Mouse (Mus musculus) forebrain, embryonic 11.5 days (tissue): Measurements from ENCODE around the gene Ifih1. TPM values are rescaled to one million over a fixed set of nuclear protein-coding genes. Genes with fewer than 3 reads are reported as not detected.

ENCODE experiments used
- ATAC-seq: fragments of 200-750 bp; cut with Nextera tagmentation; replicated peaks from 2 replicates; pipeline ENCODE4 v1.8.0; 2017; ENCODE audit warnings: moderate TSS enrichment; ENCODE audit not compliant: low FRiP score
- DNase-seq: peaks from one replicate; pipeline ENCODE4 v3.0.0-alpha.2; 2017; ENCODE audit warnings: low spot score
- H3K27ac ChIP-seq: fragments of 300-500 bp; sonication (generic); 2 replicates; pipeline ENCODE4 v1.5.1; 2014; ENCODE audit warnings: low read depth, low read length
- H3K27me3 ChIP-seq: fragments of 300-500 bp; sonication (generic); 2 replicates; pipeline ENCODE4 v1.6.1; 2014; ENCODE audit warnings: mild to moderate bottlenecking, low read length, mixed read lengths; ENCODE audit not compliant: control insufficient read depth, insufficient read depth
- H3K36me3 ChIP-seq: fragments of 300-500 bp; sonication (generic); 2 replicates; pipeline ENCODE4 v1.6.1; 2014; ENCODE audit warnings: mild to moderate bottlenecking, low read length, moderate library complexity, mixed read lengths; ENCODE audit not compliant: control insufficient read depth, insufficient read depth
- H3K4me1 ChIP-seq: fragments of 300-500 bp; sonication (generic); replicated peaks from 2 replicates; pipeline ENCODE4 v1.6.1; 2014; ENCODE audit warnings: low read length, mixed read lengths; ENCODE audit not compliant: control insufficient read depth, insufficient read depth
- H3K4me2 ChIP-seq: fragments of 300-500 bp; sonication (generic); 2 replicates; pipeline ENCODE4 v1.6.1; 2014; ENCODE audit warnings: low read depth, mild to moderate bottlenecking, low read length, moderate library complexity, mixed read lengths; ENCODE audit not compliant: severe bottlenecking
- H3K4me3 ChIP-seq: fragments of 300-500 bp; sonication (generic); 2 replicates; pipeline ENCODE4 v1.5.1; 2014; ENCODE audit warnings: low read depth, low read length
- H3K9ac ChIP-seq: fragments of 300-500 bp; sonication (generic); 2 replicates; pipeline ENCODE4 v1.6.1; 2014; ENCODE audit warnings: low read length
- H3K9me3 ChIP-seq: fragments of 300-500 bp; sonication (generic); 2 replicates; pipeline ENCODE4 v1.6.1; 2016; ENCODE audit warnings: low read length, mixed read lengths; ENCODE audit not compliant: control insufficient read depth
- WGBS: fragments of 180-500 bp; shearing (Covaris S2); extraction: QIAGEN DNeasy Blood & Tissue Kit; methylation state at CpG from one replicate; pipeline ENCODE4 v1.1.7; 2014; 5-methylcytosine and 5-hydroxymethylcytosine counted together
- polyA plus RNA-seq: library from polyadenylated mRNA; unstranded; fragments of >200 nt; fragmentation: Nextera tagmentation; extraction: Ambion mirVana; gene quantifications from 2 replicates; pipeline ENCODE4 v1.2.1, GENCODE M21; 2014

The Ifih1 gene
- 1.1 and 1.5 TPM in 2 replicates for polyA plus RNA-seq

- Histone ChIP-seq H3K27me3 (no peaks in the 10 kb centered on the region), H3K36me3 (no peaks in the 10 kb centered on the region), H3K4me2 (peak within 1 kb of the TSS; percentile 70), H3K27ac (no peak within 1 kb of the TSS), H3K9me3 (no peaks in the 10 kb centered on the region), H3K4me3 (peak within 1 kb of the TSS; percentile 42), H3K9ac (peak within 1 kb of the TSS; percentile 60), H3K4me1 (no peaks in the 10 kb centered on the region; the same call in 1 of the 2 replicates)
- under 1% methylated on average over 30 of the region's 30 CpGs for WGBS
- DNase-seq (peak; percentile 83), ATAC-seq (peak; percentile 89)
These were observed at the start of gene Ifih1 for GRCm38 (mm10) chr2:62646014-62646645. Ifih1 (minus strand) TSS chr2:62646255.

DNA sequence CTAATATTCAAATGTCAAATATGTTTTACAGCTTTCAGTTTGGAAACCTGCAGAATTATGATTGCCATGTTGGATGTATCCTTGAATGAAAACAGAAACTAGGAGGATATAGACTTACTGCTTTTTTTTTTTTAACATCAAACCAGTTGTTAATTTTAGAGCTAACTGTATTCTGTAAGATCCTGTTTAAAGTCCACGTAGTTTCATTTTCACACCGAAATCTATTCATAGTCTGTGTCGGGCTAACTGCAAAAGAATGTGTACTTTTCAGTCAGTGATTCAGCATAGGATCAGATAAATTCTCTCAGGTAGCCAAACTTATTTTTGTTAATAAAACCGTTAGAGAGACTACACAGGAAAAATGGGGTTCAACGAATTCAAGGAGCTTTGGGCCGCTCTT, 39.9 kb upstream of the Ifih1 start:
- no peak overlapping the region for H3K27ac ChIP-seq
- H3K4me2 ChIP-seq, result no peak overlapping the region
- H3K9ac ChIP-seq, result no peak overlapping the region
- ATAC-seq (no peak), DNase-seq (no peak)
- no peaks in the 10 kb centered on the region for H3K36me3 ChIP-seq
- H3K27me3 ChIP-seq, result no peaks in the 10 kb centered on the region
- H3K4me1 ChIP-seq, result no peaks in the 10 kb centered on the region
- no peak overlapping the region for H3K4me3 ChIP-seq
- WGBS, result 92% methylated on average over 6 of the region's 6 CpGs
- H3K9me3 ChIP-seq, result no peaks in the 10 kb centered on the region

GRCm38 (mm10) chr2:62684989-62685595, 39.0 kb upstream of the Ifih1 start:
- ATAC-seq (0 out of 2 replicates have a peak, but pooled peaks have one; percentile 53), DNase-seq (no peak)
- Histone ChIP-seq H3K4me3 (no peak overlapping the region), H3K4me1 (no peaks in the 10 kb centered on the region), H3K27ac (no peak overlapping the region), H3K27me3 (no peaks in the 10 kb centered on the region), H3K9me3 (no peaks in the 10 kb centered on the region), H3K4me2 (no peak overlapping the region), H3K36me3 (no peaks in the 10 kb centered on the region), H3K9ac (no peak overlapping the region)
- 70% methylated on average over 3 of the region's 3 CpGs for WGBS

DNA sequence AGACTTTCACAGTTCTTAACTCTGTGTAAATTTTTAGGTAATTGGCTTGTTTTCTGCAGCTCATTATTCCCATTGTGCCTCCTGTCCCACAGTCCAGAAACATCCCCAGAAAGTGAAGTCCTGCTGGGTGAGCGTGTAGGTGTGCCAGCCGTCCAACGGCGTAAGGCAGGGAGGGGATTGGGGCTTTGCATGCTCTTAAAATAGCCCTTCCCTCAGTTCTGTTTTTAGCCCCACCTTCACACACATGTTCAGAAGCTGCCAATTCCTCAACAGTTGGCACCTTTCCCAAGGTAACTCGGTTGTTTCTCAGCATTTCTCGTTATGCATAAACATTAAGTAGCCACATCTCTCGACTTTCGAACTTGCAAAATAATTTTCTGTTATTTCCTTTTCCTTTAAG, 35.6 kb upstream of the Ifih1 start:
- Histone ChIP-seq H3K4me2 (no peak overlapping the region), H3K4me3 (no peak overlapping the region), H3K27me3 (no peaks in the 10 kb centered on the region), H3K4me1 (no peaks in the 10 kb centered on the region), H3K36me3 (no peaks in the 10 kb centered on the region), H3K9ac (no peak overlapping the region), H3K9me3 (no peaks in the 10 kb centered on the region), H3K27ac (no peak overlapping the region)
- ATAC-seq (peak; percentile 61; the same call in 1 of the 2 replicates), DNase-seq (no peak)
- 71% methylated on average over 8 of the region's 8 CpGs for WGBS

DNA sequence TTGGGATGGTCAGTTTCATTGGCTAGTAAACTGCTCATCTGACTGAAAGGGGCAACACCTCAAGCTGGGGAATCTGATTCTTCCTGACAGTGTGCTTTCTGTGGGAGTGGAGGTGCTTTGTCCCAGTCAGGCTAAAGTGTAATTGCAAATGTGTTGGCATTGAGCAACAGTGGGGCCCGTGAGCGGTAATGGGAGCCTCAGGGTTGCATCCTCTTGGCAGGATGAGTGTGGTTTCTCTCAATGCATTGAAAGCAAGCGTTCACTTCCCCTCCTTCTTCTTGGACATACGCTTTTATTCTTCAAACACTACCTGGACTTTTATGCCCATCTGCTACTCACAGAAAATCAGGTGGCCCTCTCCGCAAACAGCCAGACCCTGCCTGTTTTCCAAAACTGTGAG, 26.7 kb upstream of the Ifih1 start:
- no peak overlapping the region for H3K27ac ChIP-seq
- no peaks in the 10 kb centered on the region for H3K9me3 ChIP-seq
- H3K4me3 ChIP-seq, result no peak overlapping the region
- no peak overlapping the region for H3K4me2 ChIP-seq
- DNase-seq, result no peak
- H3K36me3 ChIP-seq, result no peaks in the 10 kb centered on the region
- no peak overlapping the region for H3K9ac ChIP-seq
- WGBS, result 94% methylated on average over 5 of the region's 5 CpGs
- ATAC-seq, result no peak
- H3K4me1 ChIP-seq, result no peaks in the 10 kb centered on the region
- no peaks in the 10 kb centered on the region for H3K27me3 ChIP-seq

GRCm38 (mm10) chr2:62670767-62671166, 24.7 kb upstream of the Ifih1 start:
- Histone ChIP-seq H3K27me3 (no peaks in the 10 kb centered on the region), H3K36me3 (no peaks in the 10 kb centered on the region), H3K4me3 (no peak overlapping the region), H3K9ac (no peak overlapping the region), H3K4me1 (no peaks in the 10 kb centered on the region), H3K9me3 (no peaks in the 10 kb centered on the region), H3K27ac (no peak overlapping the region), H3K4me2 (no peak overlapping the region)
- DNase-seq (no peak), ATAC-seq (no peak)
- 84% methylated on average over 4 of the region's 4 CpGs for WGBS

- H3K4me2 ChIP-seq, result no peak overlapping the region
- no peaks in the 10 kb centered on the region for H3K4me1 ChIP-seq
- H3K36me3 ChIP-seq, result no peaks in the 10 kb centered on the region
- no peak overlapping the region for H3K4me3 ChIP-seq
- DNase-seq (no peak), ATAC-seq (no peak)
- H3K9ac ChIP-seq, result no peak overlapping the region
- no peak overlapping the region for H3K27ac ChIP-seq
- 87% methylated on average over 5 of the region's 5 CpGs for WGBS
- no peaks in the 10 kb centered on the region for H3K27me3 ChIP-seq
- no peaks in the 10 kb centered on the region for H3K9me3 ChIP-seq
These were observed 24.2 kb upstream of the Ifih1 start for GRCm38 (mm10) chr2:62670301-62670700.

- Histone ChIP-seq H3K4me1 (no peaks in the 10 kb centered on the region), H3K9ac (no peak overlapping the region), H3K4me2 (no peak overlapping the region), H3K4me3 (no peak overlapping the region), H3K36me3 (no peaks in the 10 kb centered on the region), H3K27me3 (no peaks in the 10 kb centered on the region), H3K27ac (no peak overlapping the region), H3K9me3 (no peaks in the 10 kb centered on the region)
- no peak for DNase-seq
- 81% methylated on average over 3 of the region's 3 CpGs for WGBS
- no peak for ATAC-seq
These were observed 23.8 kb upstream of the Ifih1 start for GRCm38 (mm10) chr2:62669848-62670247.

DNA sequence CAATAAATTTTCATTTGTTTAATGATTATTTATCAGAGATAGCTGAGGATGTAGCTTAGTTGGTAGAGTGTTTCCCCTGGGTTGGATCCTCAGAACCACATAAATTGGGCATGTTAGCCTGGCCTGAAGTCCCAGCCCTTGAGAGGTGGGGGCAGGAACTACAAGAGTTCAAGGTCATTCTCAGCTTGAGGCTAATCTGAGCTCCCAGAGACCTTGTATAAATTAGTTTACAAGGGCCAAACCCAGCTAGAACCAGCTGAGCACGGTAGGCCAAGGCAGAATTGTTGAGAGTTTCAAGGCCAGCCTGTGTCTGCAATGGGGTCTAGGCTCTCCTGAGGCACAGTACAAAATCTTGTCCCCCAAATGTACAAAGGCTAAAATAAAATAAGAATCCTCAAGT, 19.5 kb upstream of the Ifih1 start:
- H3K9ac ChIP-seq, result no peak overlapping the region
- no peaks in the 10 kb centered on the region for H3K4me1 ChIP-seq
- no peak overlapping the region for H3K4me3 ChIP-seq
- H3K27ac ChIP-seq, result no peak overlapping the region
- H3K4me2 ChIP-seq, result no peak overlapping the region
- ATAC-seq (no peak), DNase-seq (no peak)
- 48% methylated on average over 1 of the region's 1 CpGs for WGBS
- no peaks in the 10 kb centered on the region for H3K9me3 ChIP-seq
- H3K27me3 ChIP-seq, result no peaks in the 10 kb centered on the region
- H3K36me3 ChIP-seq, result no peaks in the 10 kb centered on the region
